Mouse (Mus musculus): ENCODE measurements around the gene Dnah11.

DNA sequence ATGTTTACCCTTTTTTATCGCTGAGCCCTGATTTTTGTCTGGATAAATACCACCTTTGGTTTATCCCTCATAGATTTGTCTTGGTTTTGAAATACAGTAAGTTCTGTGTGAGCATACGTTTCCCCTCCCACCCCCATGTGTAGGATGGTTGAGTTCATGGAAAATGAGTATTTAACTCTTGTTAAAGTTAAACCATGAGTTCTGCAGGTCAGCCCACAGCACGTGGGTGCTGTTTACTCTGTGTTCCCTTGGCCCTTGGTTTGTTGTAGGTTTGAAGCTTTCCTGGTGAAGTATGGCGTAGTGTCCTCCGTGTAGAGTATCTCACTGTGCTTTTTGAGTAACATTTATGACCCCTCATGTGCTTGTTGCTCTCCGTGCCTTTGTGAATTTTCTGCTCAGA, 341.0 kb downstream of the Dnah11 start:
- TF ChIP-seq POLR2A (IDR thresholded peaks at IDR 0.05; ENCODE audit: insufficient read length, low read depth) (no peak), REST (IDR thresholded peaks at IDR 0.05; ENCODE audit: insufficient read depth, insufficient read length) (no peak), MAX (IDR thresholded peaks at IDR 0.05; ENCODE audit: low read depth) (no peak), TCF12 (IDR thresholded peaks at IDR 0.05; ENCODE audit: insufficient read depth, poor library complexity, severe bottlenecking) (no peak)

Measured in myocyte (in vitro differentiated cells).